Mouse (Mus musculus) bone marrow, adult 2 months (tissue): ENCODE data around the gene Hps5. TPM values are rescaled to one million over a fixed set of nuclear protein-coding genes. Genes with fewer than 3 reads are reported as not detected.

Source experiments
- H3K27ac ChIP-seq: fragments of 200-500 bp; 2 replicates; pipeline ENCODE4 v1.5.1; 2012; ENCODE audit warnings: low read depth, mild to moderate bottlenecking, control low read depth, inconsistent platforms, low read length; ENCODE audit not compliant: control insufficient read depth, poor library complexity, insufficient read depth
- H3K4me1 ChIP-seq: fragments of 200-500 bp; 2 replicates; pipeline ENCODE4 v1.6.1; 2011; ENCODE audit warnings: low read length; ENCODE audit not compliant: control insufficient read depth, insufficient read depth
- H3K4me3 ChIP-seq: fragments of 200-500 bp; replicated peaks from 2 replicates; pipeline ENCODE3; 2011; ENCODE audit warnings: mild to moderate bottlenecking, low read depth, low read length, control low read depth; ENCODE audit not compliant: control insufficient read depth
- CTCF ChIP-seq: fragments of 200-500 bp; IDR thresholded peaks from 2 replicates; pipeline ENCODE4 v1.5.1; 2011; ENCODE audit warnings: low read length, control low read depth; ENCODE audit not compliant: control insufficient read depth, insufficient read depth
- POLR2A ChIP-seq: fragments of 200-500 bp; IDR thresholded peaks from 2 replicates; pipeline ENCODE4 v1.6.1; 2011; ENCODE audit warnings: low read depth, mild to moderate bottlenecking, control low read depth, low read length, borderline replicate concordance; ENCODE audit not compliant: control insufficient read depth
- WGBS: fragments of 180-500 bp; shearing (Covaris S2); methylation state at CpG from one replicate; pipeline ENCODE4 v1.1.7; 2018; 5-methylcytosine and 5-hydroxymethylcytosine counted together
- polyA plus RNA-seq: library from polyadenylated mRNA; stranded (reverse); fragments of >200 nt; gene quantifications from 2 replicates; pipeline ENCODE4 v1.2.4, GENCODE M21; 2011; ENCODE audit warnings: low replicate concordance; ENCODE audit not compliant: missing spikeins, insufficient read depth, insufficient read length

Hps5 gene
- polyA plus RNA-seq, 1 experiment = 19.3 TPM

- TF ChIP-seq CTCF (no peak), POLR2A (no peak)
- 46% methylated on average over 2 of the region's 2 CpGs for WGBS
- no peak overlapping the region for H3K4me3 ChIP-seq
- no peak overlapping the region for H3K27ac ChIP-seq
- H3K4me1 ChIP-seq = no peaks in the 10 kb centered on the region; the same call in 1 of the 2 replicates
Measured at GRCm38 (mm10) chr7:46734983-46735382, 60.9 kb downstream of the Hps5 start.

GRCm38 (mm10) chr7:46732458-46732857 lies 63.4 kb downstream of the Hps5 start, which contains the start of gene Saa4:
Gene Saa4, minus strand, starts transcription at chr7:46732603.
- H3K4me1 ChIP-seq = no peaks in the 10 kb centered on the region; the same call in 1 of the 2 replicates
- 72% methylated on average over 4 of the region's 4 CpGs for WGBS
- no peak within 1 kb of the TSS for H3K4me3 ChIP-seq
- no peak within 1 kb of the TSS for H3K27ac ChIP-seq
- TF ChIP-seq CTCF (no peak), POLR2A (no peak)

- WGBS = 78% methylated on average over 1 of the region's 1 CpGs
- TF ChIP-seq POLR2A (no peak), CTCF (no peak)
- Histone ChIP-seq H3K27ac (no peak overlapping the region), H3K4me3 (no peak overlapping the region), H3K4me1 (no peaks in the 10 kb centered on the region)
Measured at GRCm38 (mm10) chr7:46727584-46727983, 68.3 kb downstream of the Hps5 start.

GRCm38 (mm10) chr7:46724396-46724795 lies 71.5 kb downstream of the Hps5 start:
- 61% methylated on average over 5 of the region's 5 CpGs for WGBS
- TF ChIP-seq POLR2A (no peak), CTCF (no peak)
- no peaks in the 10 kb centered on the region for H3K4me1 ChIP-seq

GRCm38 (mm10) chr7:46723849-46724248 lies 72.0 kb downstream of the Hps5 start:
- Histone ChIP-seq H3K27ac (no peak overlapping the region), H3K4me3 (no peak overlapping the region), H3K4me1 (no peaks in the 10 kb centered on the region)
- TF ChIP-seq POLR2A (no peak), CTCF (no peak)
- 62% methylated on average over 3 of the region's 3 CpGs for WGBS

More at GRCm38 (mm10) chr7:46724396-46724795, 71.5 kb downstream of the Hps5 start:
- H3K27ac ChIP-seq = no peak overlapping the region
- H3K4me3 ChIP-seq = no peak overlapping the region

GRCm38 (mm10) chr7:46723354-46723753 lies 72.5 kb downstream of the Hps5 start:
- H3K4me3 ChIP-seq = no peak overlapping the region
- no peak for TF ChIP-seq CTCF
- TF ChIP-seq POLR2A = no peak
- H3K4me1 ChIP-seq = no peaks in the 10 kb centered on the region
- no peak overlapping the region for H3K27ac ChIP-seq
- 86% methylated on average over 6 of the region's 6 CpGs for WGBS

GRCm38 (mm10) chr7:46720460-46720859 lies 75.4 kb downstream of the Hps5 start:
- Histone ChIP-seq H3K4me3 (no peak overlapping the region), H3K27ac (no peak overlapping the region; the same call in 1 of the 2 replicates), H3K4me1 (no peaks in the 10 kb centered on the region; the same call in 1 of the 2 replicates)
- TF ChIP-seq POLR2A (no peak), CTCF (no peak)
- whole genome bisulfite sequencing = 67% methylated on average over 9 of the region's 9 CpGs

GRCm38 (mm10) chr7:46719526-46719925 lies 76.3 kb downstream of the Hps5 start:
- TF ChIP-seq CTCF = no peak
- TF ChIP-seq POLR2A = no peak
- no peak overlapping the region for H3K27ac ChIP-seq
- WGBS = 56% methylated on average over 7 of the region's 7 CpGs

GRCm38 (mm10) chr7:46718591-46719270 lies 77.1 kb downstream of the Hps5 start:
- H3K4me1 ChIP-seq = no peaks in the 10 kb centered on the region; the same call in 1 of the 2 replicates
- no peak overlapping the region for H3K4me3 ChIP-seq
- H3K27ac ChIP-seq = no peak overlapping the region
- WGBS = 67% methylated on average over 7 of the region's 7 CpGs
- TF ChIP-seq POLR2A (no peak), CTCF (no peak)

More at GRCm38 (mm10) chr7:46719526-46719925, 76.3 kb downstream of the Hps5 start:
- Histone ChIP-seq H3K4me1 (no peaks in the 10 kb centered on the region; the same call in 1 of the 2 replicates), H3K4me3 (no peak overlapping the region)

GRCm38 (mm10) chr7:46716897-46717296 lies 79.0 kb downstream of the Hps5 start:
- no peak for TF ChIP-seq CTCF
- no peak for TF ChIP-seq POLR2A
- Histone ChIP-seq H3K4me3 (no peak overlapping the region), H3K4me1 (peaks cover 3% of the 10 kb centered on the region), H3K27ac (no peak overlapping the region)
- WGBS = 6% methylated on average over 5 of the region's 5 CpGs
